Mouse (Mus musculus): ENCODE results near the gene Dhx15.

- TF ChIP-seq CTCF (IDR thresholded peaks at IDR 0.05; ENCODE audit: control insufficient read depth, insufficient read depth, insufficient read length), result no peak
- no peak for TF ChIP-seq MAX (IDR thresholded peaks at IDR 0.05)
- no peak for TF ChIP-seq MYOG (IDR thresholded peaks at IDR 0.05; ENCODE audit: control insufficient read depth, extremely low read depth, insufficient read length)
- no peak for TF ChIP-seq MYOD1 (IDR thresholded peaks at IDR 0.05; ENCODE audit: control insufficient read depth, insufficient read length, low read depth)
- no peak for TF ChIP-seq USF1 (IDR thresholded peaks at IDR 0.05; ENCODE audit: low read depth)
- TF ChIP-seq CEBPB (IDR thresholded peaks at IDR 0.05; ENCODE audit: low read depth), result no peak
- no peak for TF ChIP-seq FOSL1 (IDR thresholded peaks at IDR 0.05; ENCODE audit: insufficient read depth, low read length, poor library complexity, severe bottlenecking)
Observed at GRCm38 (mm10) chr5:52177326-52177725, 13.0 kb downstream of the Dhx15 start.
